Mouse (Mus musculus) right cerebral cortex, postnatal 36 days (tissue): Measurements from ENCODE around the gene Slx4ip.

Experiments used
- DNase-seq, 2 experiments: peaks; one replicate each; pipeline ENCODE4 v3.0.0; 2022; ENCODE audit warnings: low spot score in 2 of 2, mixed read lengths in 1 of 2

Gene Slx4ip

GRCm38 (mm10) chr2:136947500-136947899, 56.5 kb downstream of the Slx4ip start:
- no peak for DNase-seq

GRCm38 (mm10) chr2:136947937-136948336, 56.9 kb downstream of the Slx4ip start:
- no peak for DNase-seq

- no peak for DNase-seq
Measured at GRCm38 (mm10) chr2:136952238-136952637, 61.2 kb downstream of the Slx4ip start.

GRCm38 (mm10) chr2:136955726-136956571, 64.9 kb downstream of the Slx4ip start:
- DNase-seq = no peak

- DNase-seq = no peak
Measured at GRCm38 (mm10) chr2:136958697-136959096, 67.7 kb downstream of the Slx4ip start.

- no peak for DNase-seq
Measured at GRCm38 (mm10) chr2:136975774-136976173, 84.8 kb downstream of the Slx4ip start.

- DNase-seq = no peak
Measured at GRCm38 (mm10) chr2:136979056-136979772, 88.2 kb downstream of the Slx4ip start.

GRCm38 (mm10) chr2:136981062-136981879, 90.3 kb downstream of the Slx4ip start:
- DNase-seq = no peak

- DNase-seq = no peak
Measured at GRCm38 (mm10) chr2:136983959-136984358, 92.9 kb downstream of the Slx4ip start.

GRCm38 (mm10) chr2:136985998-136986730, 95.1 kb downstream of the Slx4ip start:
- DNase-seq = no peak

- DNase-seq = no peak
Measured at GRCm38 (mm10) chr2:136993116-136993515, 102.1 kb downstream of the Slx4ip start.

GRCm38 (mm10) chr2:136997104-136997503, 106.1 kb downstream of the Slx4ip start:
- no peak for DNase-seq

GRCm38 (mm10) chr2:137002031-137002430, 111.0 kb downstream of the Slx4ip start:
- no peak for DNase-seq

GRCm38 (mm10) chr2:137006656-137007055, 115.6 kb downstream of the Slx4ip start:
- no peak for DNase-seq

- no peak for DNase-seq
Measured at GRCm38 (mm10) chr2:137011980-137012379, 121.0 kb downstream of the Slx4ip start.

- DNase-seq = no peak
Measured at GRCm38 (mm10) chr2:137013151-137013550, 122.1 kb downstream of the Slx4ip start.

- no peak for DNase-seq
Measured at GRCm38 (mm10) chr2:137013811-137014350, 122.9 kb downstream of the Slx4ip start.

- peak in 1 of 2 experiments; percentile 5 for DNase-seq
Measured at GRCm38 (mm10) chr2:137014423-137014822, 123.4 kb downstream of the Slx4ip start.

GRCm38 (mm10) chr2:137044122-137044521, 153.1 kb downstream of the Slx4ip start:
- no peak for DNase-seq

- no peak for DNase-seq
Measured at GRCm38 (mm10) chr2:137049367-137049766, 158.3 kb downstream of the Slx4ip start.

- no peak for DNase-seq
Measured at GRCm38 (mm10) chr2:137049906-137050305, 158.9 kb downstream of the Slx4ip start.
